10 mouse cellular contexts compared by ENCODE assay signal in genomic region chr8:123122059-123122458, GRCm38 (mm10).
"Had no signal": no experiment of that assay in that cellular context is flagged by ENCODE, and none has a peak within 500 bp of the region (broad histone marks: within the 10 kb centered on the region; RNA-seq: fewer than 3 reads in every experiment).

No protein-coding gene starts in this region.

- H3K4me3 ChIP-seq: limb, embryonic 12.5 days; midbrain, embryonic 12.5 days; neural tube, embryonic 15.5 days had no signal

- H3K4me2 ChIP-seq: limb, embryonic 12.5 days; midbrain, embryonic 12.5 days; neural tube, embryonic 15.5 days had no signal

- H3K9me3 ChIP-seq: limb, embryonic 12.5 days; midbrain, embryonic 12.5 days; neural tube, embryonic 15.5 days had no signal

- H3K9ac ChIP-seq: limb, embryonic 12.5 days; liver, embryonic 14.5 days; midbrain, embryonic 12.5 days; neural tube, embryonic 15.5 days had no signal

- DNase-seq: kidney, adult 11 months; layer of hippocampus, postnatal 36 days; lung, adult 18-20 months; thymus, adult 2 months; thymus, postnatal 25 days had no signal

- H3K36me3 ChIP-seq: limb, embryonic 12.5 days; midbrain, embryonic 12.5 days; neural tube, embryonic 15.5 days had no signal

- H3K27ac ChIP-seq: limb, embryonic 12.5 days; liver, embryonic 14.5 days; midbrain, embryonic 12.5 days; neural tube, embryonic 15.5 days had no signal

- ATAC-seq: midbrain, embryonic 16.5 days had no signal
